Comparison of ENCODE assay signal across 10 mouse cellular contexts in genomic region chr11:66527343-66527742, GRCm38 (mm10). TPM values are rescaled to one million over a fixed set of nuclear protein-coding genes. Genes with fewer than 3 reads are reported as not detected.
DNase-seq lines count a peak whose midpoint lies in the region; ATAC-seq lines count a peak whose summit lies in the region.
"Had no signal": no experiment of that assay in that cellular context is flagged by ENCODE, and none has a peak within 500 bp of the region (broad histone marks: within the 10 kb centered on the region; RNA-seq: fewer than 3 reads in every experiment).

No protein-coding gene starts in this region.

- H3K36me3 ChIP-seq in kidney, embryonic 14.5 days (ENCODE audit: control insufficient read depth, insufficient read depth, low read length) = no peaks in the 10 kb centered on the region
- no peaks in the 10 kb centered on the region for H3K36me3 ChIP-seq in forebrain, embryonic 10.5 days (replicated peaks)
- H3K36me3 ChIP-seq in midbrain, embryonic 12.5 days = no peaks in the 10 kb centered on the region
- H3K36me3 ChIP-seq: lung, embryonic 15.5 days had no signal

- H3K9ac ChIP-seq in kidney, embryonic 14.5 days (ENCODE audit: low read depth, low read length) = no peak overlapping the region
- H3K9ac ChIP-seq in midbrain, embryonic 12.5 days (replicated peaks) = no peak overlapping the region
- H3K9ac ChIP-seq: lung, embryonic 15.5 days had no signal

- no peak overlapping the region for H3K4me2 ChIP-seq in kidney, embryonic 14.5 days (replicated peaks; ENCODE audit: low read depth, low read length)
- peak overlapping the region; percentile 2; the same call in 1 of the 2 replicates for H3K4me2 ChIP-seq in midbrain, embryonic 12.5 days (replicated peaks)

- H3K27me3 ChIP-seq in kidney, embryonic 14.5 days (ENCODE audit: control insufficient read depth, insufficient read depth, low read length) = peaks cover 62% of the 10 kb centered on the region
- H3K27me3 ChIP-seq in forebrain, embryonic 10.5 days (ENCODE audit: poor library complexity, severe bottlenecking) = peaks cover 88% of the 10 kb centered on the region
- H3K27me3 ChIP-seq in midbrain, embryonic 12.5 days = peaks cover 91% of the 10 kb centered on the region

- DNase-seq in kidney, adult 9 months = no peak
- DNase-seq in ZHBTc4 (ENCODE audit: low read depth, low spot score) = peak; percentile 35
- peak; percentile 35 for DNase-seq in forebrain, embryonic 10.5 days (ENCODE audit: extremely low spot score, low spot score)
- no peak for DNase-seq in gastrocnemius, adult 8-10 months (ENCODE audit: low spot score in 2 of 2)
- no peak for DNase-seq in thymus, postnatal 0 days (ENCODE audit: low spot score)
- DNase-seq: heart, postnatal 36 days had no signal

- no peaks in the 10 kb centered on the region for H3K4me1 ChIP-seq in kidney, embryonic 14.5 days (ENCODE audit: control insufficient read depth, insufficient read depth, low read length)
- H3K4me1 ChIP-seq in forebrain, embryonic 10.5 days = peaks cover 30% of the 10 kb centered on the region
- H3K4me1 ChIP-seq in midbrain, embryonic 12.5 days = 0 out of 2 replicates have a peak, but pooled peaks cover 13% of the 10 kb centered on the region

- H3K9me3 ChIP-seq in kidney, embryonic 14.5 days (ENCODE audit: control insufficient read depth, low read length) = no peaks in the 10 kb centered on the region
- no peaks in the 10 kb centered on the region for H3K9me3 ChIP-seq in forebrain, embryonic 10.5 days
- H3K9me3 ChIP-seq in midbrain, embryonic 12.5 days = no peaks in the 10 kb centered on the region
- H3K9me3 ChIP-seq: lung, embryonic 15.5 days had no signal

- 0% methylated on average over 5 of the region's 5 CpGs for WGBS in kidney, embryonic 14.5 days
- 2% methylated on average over 5 of the region's 5 CpGs for WGBS in forebrain, embryonic 10.5 days
- 3% methylated on average over 5 of the region's 5 CpGs for WGBS in midbrain, embryonic 12.5 days

- no peak overlapping the region for H3K27ac ChIP-seq in kidney, embryonic 14.5 days (ENCODE audit: low read depth, low read length)
- no peak overlapping the region for H3K27ac ChIP-seq in forebrain, embryonic 10.5 days
- H3K27ac ChIP-seq in midbrain, embryonic 12.5 days (replicated peaks) = no peak overlapping the region
- H3K27ac ChIP-seq: lung, embryonic 15.5 days had no signal

- peak; percentile 48; the same call in 1 of the 2 replicates for ATAC-seq in kidney, embryonic 14.5 days (ENCODE audit: low FRiP score, low TSS enrichment)
- ATAC-seq in midbrain, embryonic 12.5 days (ENCODE audit: low FRiP score, low read depth) = no peak
- no peak for ATAC-seq in cerebellum, adult (ENCODE audit: insufficient number of reproducible peaks, low FRiP score, low TSS enrichment)

- no peak overlapping the region; the same call in 1 of the 2 replicates for H3K4me3 ChIP-seq in kidney, embryonic 14.5 days (ENCODE audit: low read length)
- 0 out of 2 replicates have a peak overlapping the region, but pooled peaks have one; percentile 6 for H3K4me3 ChIP-seq in forebrain, embryonic 10.5 days
- H3K4me3 ChIP-seq in midbrain, embryonic 12.5 days = no peak overlapping the region

RNA-seq across cellular contexts. Expression of gene Shisa6, which starts 1.6 kb away (rescaled TPM):
- 0.14 and 0.20 TPM in 2 replicates for polyA plus RNA-seq in kidney, embryonic 14.5 days (2014; fragmentation: Nextera tagmentation; extraction: Ambion mirVana)
- 0.07 and 0.09 TPM in 2 replicates for polyA plus RNA-seq in forebrain, embryonic 10.5 days (2016; fragmentation: Nextera tagmentation; extraction: Ambion mirVana)
- 0.81 and 1.7 TPM in 2 replicates for polyA plus RNA-seq in midbrain, embryonic 12.5 days (2016; fragmentation: Nextera tagmentation; extraction: Ambion mirVana)
- under 1 TPM in 1 of 4 experiments, not detected in 3; 0.19 TPM for total RNA-seq in gastrocnemius, adult 8-10 months (2022)
- 0.23 and 0.24 TPM in 2 replicates for polyA plus RNA-seq in thymus, postnatal 0 days (2015; fragmentation: Nextera tagmentation; extraction: Ambion mirVana)

Comparison
In these comparisons a context has a peak if more than half of its experiments do, and no peak if none do; other contexts are left out.
1. DNase-seq: peak in ZHBTc4 (single experiment) and forebrain, embryonic 10.5 days (single experiment); none in kidney, adult 9 months (single experiment), gastrocnemius, adult 8-10 months (0 of 2) and thymus, postnatal 0 days (single experiment).